Mouse (Mus musculus): ENCODE data around the gene Lage3.
A peak's percentile ranks its signal among the peaks of the same experiment; 100 is the strongest.

- TF ChIP-seq CTCF (IDR thresholded peaks at IDR 0.05; ENCODE audit: low read depth, low read length) (no peak), POLR2A (IDR thresholded peaks at IDR 0.05; ENCODE audit: extremely low read depth, insufficient read depth, low read length) (0 out of 2 replicates have a peak, but pooled peaks have one; percentile 46)
Measured at GRCm38 (mm10) chrX:74312540-74313464, 40.6 kb downstream of the Lage3 start, which contains the start of gene Fam50a.
